Mouse (Mus musculus) fat pad, adult 2 months (tissue): ENCODE results near the gene Tars2.
"Not testable (repeated sequence)": the region's sequence is repeated elsewhere in the genome, so short reads cannot be mapped to it uniquely, and the experiment has no call there.

ENCODE experiments used
- DNase-seq: peaks from one replicate; pipeline ENCODE4 v3.0.0-alpha.2; 2011; ENCODE audit warnings: low read depth, low spot score; ENCODE audit errors: extremely low read depth

The Tars2 gene

DNA sequence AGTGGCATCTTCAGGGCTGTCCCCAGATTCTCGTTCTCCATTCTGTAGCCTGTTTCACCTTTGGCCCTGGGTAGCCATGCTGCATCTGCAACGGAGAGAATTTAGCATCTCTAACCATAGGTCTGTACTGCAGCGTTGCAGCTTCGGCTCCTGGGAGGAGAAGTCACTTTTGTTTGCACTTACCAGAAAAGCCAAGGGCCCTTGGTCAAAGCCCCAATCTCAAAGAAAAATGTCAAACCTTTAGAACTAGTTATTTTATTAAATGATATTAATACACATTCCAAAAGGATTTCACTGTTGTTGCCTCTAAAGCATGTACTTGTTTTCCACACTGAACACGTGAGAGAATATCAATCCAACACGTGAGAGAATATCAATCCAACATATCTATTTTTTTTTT lies at the start of gene Tars2:
Gene Tars2, minus strand, starts transcription at position 101 of the 400 bp plus-strand sequence.
- DNase-seq = no peak

DNA sequence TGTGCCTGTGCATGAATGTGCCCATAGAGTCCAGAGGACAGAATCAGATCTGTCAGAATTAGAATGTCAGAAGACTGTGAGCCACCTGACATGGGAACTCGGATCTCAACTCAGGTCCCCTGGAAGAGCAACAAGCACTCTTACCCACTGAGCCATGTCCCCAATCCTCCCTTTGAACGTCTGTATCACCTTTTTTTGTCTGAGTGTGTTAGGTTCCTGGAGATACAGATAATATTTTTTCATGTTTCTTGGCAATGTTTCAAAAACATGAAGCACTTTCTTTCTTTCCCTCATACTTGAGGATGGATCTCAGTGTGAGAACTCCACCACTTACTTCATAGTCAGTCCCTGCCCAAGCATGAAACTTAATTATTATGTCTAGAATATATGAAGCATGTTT lies 48.4 kb upstream of the Tars2 start:
- no peak for DNase-seq

DNA sequence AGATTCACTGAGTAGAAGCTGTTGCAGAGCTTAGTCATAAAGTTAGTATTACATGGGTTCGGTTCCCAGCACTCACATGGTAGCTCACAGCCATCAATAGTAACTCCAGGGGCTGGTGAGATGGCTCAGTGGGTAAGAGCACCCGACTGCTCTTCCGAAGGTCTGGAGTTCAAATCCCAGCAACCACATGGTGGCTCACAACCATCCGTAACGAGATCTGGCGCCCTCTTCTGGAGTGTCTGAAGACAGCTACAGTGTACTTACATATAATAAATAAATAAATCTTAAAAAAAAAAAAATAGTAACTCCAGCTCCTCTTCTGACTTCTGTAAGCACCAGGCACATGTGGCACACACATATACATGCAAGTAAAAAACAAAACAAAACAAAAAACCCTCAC lies 47.6 kb upstream of the Tars2 start:
- not testable (repeated sequence) for DNase-seq

DNA sequence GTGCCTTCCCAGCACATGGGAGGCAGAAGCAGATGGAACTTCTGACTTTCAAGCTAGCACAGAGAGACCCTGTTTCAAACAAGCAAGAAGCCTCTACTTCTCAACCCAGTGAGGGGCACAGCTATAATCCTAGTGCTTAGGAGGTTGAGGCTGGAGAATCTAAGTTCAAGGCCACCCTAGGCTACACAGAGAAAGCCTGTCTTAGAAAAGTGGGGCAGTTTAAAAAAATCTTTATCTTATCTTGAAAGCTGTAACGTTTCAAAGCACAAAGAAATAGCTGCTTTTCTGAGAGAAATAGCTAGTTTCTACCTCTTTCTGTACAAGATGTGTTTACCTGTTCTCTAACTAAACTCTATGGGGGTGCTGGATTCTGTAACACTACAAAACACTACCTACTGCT lies 46.7 kb upstream of the Tars2 start:
- no peak for DNase-seq

DNA sequence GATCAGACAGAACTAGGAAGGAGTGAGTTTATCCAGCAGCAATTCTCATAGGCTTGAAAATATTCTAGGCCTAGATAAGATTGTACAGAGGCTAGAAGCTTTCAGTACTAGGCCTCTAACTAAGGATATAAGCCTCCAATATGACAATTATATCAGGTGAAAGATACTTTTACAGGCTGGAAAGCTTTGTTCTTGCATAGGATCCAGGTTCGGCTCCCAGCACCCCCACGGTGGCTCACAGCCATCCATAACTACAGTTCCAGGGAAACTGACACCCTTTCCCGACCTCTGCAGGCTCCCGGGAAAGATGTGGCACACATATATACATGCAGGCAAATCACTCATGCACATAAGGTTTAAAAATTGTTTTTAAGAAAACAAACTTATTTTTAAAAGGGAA lies 43.8 kb upstream of the Tars2 start:
- DNase-seq = no peak

DNA sequence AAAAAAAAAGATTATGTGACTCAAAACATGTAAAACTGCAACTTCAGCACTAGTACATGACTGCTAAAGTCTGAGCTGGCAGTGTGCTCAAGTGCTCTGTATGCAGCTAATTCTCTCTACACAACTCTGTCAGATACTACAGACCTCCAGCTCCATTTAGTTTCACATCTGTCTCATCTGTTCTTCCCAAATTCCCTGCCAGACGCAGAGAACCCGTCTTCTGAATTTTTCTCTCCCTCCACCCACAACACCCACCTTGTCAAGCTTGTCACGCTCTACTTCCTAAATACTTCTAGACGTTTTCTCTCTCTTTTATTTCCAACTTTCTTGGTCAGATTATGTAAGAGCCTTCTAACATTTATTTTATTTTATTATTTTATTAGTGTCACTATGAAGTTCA lies 38.8 kb upstream of the Tars2 start:
- no peak for DNase-seq

DNA sequence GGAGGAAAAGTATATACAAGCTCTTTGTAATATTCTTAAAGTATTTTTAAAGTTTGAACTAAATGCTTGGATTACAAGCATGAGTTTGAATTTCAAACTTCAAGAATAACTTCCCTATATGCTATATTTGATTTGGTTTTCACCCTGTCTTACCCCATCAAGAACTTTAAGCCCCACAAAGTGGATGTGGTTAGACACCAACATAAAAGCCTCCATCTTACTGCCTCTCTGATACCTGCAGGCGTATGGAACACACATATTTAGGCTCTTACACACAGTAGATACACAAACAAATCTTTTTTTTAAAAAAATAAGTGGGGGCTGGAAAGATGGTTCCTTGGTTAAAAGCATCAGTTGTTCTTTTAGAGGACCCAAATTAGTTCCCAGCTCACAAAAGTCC lies 34.3 kb upstream of the Tars2 start:
- no peak for DNase-seq

DNA sequence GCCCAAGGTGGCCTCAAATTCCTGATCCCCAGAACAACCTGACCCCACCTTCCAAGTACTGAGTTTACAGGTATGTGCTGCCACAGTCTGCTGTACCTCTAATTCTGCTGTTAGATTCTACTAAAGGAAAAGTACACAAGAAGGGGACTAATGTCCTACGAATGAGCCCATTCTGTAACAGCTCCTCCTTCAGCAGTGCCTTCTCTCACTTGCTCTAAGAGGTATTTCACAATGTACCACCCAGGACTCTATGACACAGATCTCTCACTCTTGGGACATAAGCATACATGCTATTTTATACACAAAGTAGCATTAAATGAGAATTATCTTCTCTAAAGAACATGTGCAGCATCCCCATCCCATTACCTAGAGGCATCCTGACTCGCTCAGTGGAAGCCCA lies 33.7 kb upstream of the Tars2 start:
- DNase-seq = no peak

DNA sequence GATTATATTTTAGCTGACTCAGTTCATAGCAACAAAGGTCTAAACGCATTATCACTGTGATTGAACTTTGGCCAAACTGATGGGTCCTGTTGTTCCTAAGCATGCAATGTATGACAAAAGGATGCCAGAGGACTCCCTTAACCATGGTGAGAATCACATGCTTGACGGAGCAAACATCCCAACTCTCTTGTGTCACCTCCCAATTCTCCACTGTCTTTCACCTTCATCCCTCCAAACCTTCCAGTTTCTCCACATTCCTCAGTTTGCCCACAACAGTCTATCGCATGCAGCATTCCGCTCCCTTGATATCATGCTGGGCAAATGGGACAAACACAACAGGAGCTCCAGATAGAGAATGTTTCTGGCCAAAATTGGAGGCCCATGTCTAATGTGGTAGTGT lies 25.5 kb upstream of the Tars2 start:
- DNase-seq = no peak

DNA sequence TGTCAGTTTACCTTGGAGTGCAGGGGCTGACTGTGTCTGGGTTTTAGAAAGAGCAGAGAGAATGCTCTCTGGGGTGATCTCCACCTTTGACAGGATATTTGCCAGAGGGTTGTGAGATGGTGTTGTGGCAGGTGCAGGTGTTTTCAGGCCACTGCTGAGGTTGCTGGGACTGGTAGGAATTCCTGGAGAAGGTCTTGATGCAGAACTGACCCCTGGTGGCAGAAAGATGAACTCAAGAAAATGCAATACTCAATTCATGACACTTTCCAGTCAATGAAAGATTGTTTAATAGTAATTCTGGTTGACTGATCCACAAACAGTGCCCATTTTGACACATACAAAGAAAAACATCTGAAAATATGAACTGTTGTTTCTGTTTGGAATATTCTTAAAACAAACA lies 12.0 kb upstream of the Tars2 start:
- DNase-seq = no peak

DNA sequence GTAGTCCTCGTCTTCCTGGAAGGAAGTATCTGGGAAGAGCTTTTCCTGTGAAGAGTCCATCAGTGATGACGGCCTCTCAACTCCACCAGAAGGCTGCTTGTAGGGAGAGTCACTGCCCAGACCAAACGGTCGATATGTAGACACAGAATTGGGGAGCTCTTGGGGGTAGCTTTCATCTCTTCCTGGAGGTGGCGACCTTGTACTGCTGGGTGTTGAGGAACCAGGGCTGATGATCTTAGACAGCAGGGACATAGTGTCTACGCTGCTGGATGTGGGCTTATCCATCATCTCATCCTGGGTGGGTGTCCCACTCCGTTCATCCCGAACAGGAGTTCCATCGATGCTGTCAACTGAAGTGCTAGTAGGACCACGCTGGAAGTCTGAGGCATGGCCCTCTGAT lies 5.5 kb upstream of the Tars2 start:
- no peak for DNase-seq

DNA sequence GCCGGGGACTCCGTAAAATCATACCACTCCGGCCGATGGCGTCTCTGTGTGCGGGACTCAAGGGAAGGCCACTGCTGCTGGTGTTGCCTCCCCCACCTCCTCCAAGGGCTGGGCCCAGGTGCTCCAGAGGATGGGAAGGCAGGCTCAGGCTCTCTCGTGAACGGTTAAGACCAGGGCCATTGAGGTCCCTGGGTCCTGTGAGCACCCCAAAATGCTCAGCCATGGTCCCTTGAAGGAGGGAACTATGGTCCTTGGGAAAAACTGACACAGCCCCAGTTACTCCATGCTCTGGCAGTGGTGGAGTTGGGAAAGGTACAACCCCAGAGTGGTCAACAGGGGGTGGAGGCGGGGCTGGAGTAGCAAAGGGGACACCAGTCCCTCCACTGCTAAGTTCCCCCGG lies 3.8 kb upstream of the Tars2 start:
- DNase-seq = no peak

DNA sequence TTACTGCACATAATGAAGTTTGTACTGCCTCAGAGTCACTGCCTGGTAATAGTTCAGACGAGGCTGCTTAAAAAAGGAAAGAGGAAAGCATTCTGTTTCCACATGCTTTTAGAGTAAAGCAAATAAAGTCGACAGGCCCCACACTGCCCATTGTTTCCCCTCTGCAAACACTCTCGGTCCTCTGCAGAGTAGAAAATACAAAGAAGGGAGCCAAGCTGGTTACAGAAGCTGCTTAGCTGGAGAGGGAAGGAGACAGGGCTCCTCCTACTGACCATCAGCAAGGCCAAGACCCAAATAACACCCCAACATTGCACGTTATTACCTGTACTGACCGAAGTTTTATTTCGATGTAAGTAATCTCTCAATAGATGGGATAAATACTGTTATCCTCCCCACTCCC lies 3.0 kb upstream of the Tars2 start:
- no peak for DNase-seq

DNA sequence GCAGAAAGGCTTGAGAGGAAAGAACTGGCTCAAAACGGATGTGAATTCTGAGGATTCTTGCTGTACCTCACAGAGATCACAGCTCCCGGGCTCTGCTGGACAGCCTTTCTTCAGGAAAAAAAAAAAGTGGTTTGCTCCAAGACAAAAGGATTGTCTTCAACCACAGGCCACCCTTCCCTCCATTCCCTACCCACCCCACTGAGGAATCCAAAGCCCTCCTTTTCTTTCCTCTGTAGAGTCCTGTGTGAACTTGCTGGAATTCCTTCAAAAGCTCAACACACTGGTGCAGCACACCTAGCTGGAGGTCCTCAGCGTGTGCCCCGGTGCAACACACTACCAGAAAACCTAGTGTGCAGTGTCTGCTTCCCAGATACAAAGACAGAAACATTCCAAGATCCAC lies 1.8 kb upstream of the Tars2 start:
- no peak for DNase-seq

DNA sequence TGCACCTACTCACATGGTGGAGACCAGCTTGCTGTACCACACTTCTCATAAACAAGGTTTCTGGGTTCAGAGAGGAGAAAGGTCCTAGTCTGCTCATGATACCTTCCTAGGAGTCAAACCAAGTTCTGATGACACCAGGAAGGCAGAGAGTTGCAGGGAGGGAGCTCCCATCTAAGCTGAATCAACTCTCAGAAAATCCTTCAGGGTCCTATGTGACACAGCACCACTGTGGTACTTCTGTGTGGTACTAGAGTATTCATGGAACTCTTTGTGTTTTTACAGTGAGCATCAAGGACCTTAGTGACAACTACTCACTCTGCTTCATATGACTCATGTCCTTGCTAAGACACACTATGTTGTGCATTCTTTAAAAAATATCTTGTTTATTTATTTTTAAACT lies 650 bp upstream of the Tars2 start:
- no peak for DNase-seq

DNA sequence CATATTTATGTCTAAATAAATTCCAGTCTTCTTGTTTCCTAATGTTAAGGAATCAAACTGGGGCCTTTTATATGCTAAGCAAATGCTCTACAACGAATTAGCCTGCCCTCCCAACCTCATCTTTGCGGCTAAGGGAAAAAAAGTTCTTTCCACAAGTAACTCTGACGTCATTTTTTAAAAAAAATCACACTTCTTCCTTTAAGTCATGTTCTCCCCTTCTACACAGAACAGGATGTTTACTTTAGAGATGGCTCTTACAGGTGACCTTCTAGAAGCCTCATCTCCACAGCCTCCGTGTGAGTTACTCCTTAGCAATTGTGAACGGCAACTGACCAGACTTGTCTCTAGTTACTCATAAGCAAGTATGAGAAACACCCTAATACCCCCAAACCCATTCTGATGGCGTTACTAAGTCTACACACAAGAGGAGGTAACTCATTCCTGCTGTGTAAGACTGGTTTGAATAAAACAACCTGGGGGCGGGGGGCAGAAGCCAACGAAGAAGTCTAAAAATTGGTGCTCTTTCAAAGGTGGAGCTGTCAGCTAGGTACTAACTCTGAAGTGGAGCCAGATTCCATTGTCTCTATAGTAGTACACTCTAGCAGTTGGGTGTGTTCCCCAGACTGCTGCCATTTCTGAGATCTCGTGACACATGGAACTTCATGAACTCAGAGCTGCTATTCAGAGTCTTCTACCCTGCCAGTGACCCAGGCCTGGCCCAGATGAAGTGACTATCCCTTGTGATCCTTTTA lies 1.4 kb downstream of the Tars2 start:
- no peak for DNase-seq

DNA sequence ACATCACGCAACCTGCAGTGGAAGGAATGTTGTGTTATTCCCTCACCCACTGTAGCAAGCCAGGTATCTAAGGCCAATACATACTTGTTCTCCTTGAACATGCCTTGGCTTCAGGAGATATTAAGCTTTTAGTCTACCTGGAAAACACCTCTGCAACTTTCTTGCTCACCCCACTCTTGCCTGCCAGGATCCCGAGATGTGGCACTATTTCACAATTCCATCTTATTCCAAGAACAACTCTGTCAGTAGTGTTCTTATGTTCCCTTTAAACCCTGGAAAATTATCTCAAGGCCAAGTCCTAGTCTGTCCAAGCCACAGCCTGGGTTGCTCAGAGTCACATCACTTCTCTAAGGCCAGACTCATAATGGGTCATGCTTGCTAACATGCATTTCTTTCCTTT lies 3.2 kb downstream of the Tars2 start:
- DNase-seq = peak; percentile 82

DNA sequence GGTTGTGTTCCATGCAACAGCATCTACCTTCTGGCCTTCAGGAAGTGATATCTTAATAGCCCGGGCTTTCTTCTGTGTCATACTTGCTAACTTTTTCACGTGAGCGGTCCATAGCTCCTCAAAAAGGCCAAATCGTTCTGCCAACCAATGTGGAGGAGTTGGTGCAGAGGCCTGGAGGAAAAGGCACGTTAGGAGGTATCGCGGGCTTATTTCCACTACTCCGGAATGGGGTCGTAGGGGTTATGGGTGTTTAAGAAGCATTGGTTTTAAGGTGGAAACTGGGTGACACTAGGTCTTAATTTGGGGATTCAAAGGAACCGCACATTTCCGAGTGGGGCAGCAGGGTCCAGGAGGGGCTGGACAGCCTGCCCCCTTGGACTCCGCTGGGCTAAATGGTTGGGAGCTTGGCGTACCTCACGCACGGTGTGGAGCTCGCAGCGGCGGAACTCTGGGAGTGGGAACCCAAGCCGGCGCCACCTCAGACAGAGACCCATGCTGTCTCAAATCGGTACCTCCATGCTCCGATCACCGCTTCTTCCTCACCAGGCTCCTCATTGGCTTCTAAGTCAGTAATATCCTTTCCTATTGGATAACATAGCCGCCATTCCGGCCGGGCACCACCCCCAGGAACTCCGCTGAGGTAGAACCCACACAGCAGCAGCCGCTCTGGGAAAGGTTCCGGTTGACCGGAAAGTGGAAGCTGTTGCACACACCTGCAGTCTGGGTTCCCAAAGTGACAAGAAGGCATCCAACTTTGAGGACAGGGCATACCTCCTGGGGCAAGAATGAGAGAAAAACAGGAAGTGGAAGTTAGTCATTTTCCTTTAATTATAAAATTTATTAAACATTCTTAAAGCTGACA lies 5.4 kb downstream of the Tars2 start:
- DNase-seq = peak; percentile 56

DNA sequence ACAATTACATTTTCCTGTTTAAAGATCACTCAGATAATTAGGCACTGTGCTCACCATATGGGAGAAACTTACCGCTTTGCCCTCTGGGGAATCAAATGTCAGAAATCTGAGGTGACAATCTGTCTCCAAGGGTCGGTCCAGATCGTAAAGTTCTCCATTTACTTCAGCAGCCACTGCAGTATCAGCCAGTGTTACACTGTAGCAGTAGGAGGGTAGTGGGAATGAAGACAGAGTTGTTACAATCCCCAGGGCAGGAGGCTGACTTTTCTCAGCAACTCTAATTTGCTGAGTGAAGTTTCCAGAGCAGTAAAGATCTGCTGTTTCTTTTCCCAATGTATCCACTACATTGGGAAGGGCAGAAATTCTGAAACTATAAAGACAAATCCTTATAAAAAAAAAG lies 7.1 kb downstream of the Tars2 start:
- DNase-seq = no peak

DNA sequence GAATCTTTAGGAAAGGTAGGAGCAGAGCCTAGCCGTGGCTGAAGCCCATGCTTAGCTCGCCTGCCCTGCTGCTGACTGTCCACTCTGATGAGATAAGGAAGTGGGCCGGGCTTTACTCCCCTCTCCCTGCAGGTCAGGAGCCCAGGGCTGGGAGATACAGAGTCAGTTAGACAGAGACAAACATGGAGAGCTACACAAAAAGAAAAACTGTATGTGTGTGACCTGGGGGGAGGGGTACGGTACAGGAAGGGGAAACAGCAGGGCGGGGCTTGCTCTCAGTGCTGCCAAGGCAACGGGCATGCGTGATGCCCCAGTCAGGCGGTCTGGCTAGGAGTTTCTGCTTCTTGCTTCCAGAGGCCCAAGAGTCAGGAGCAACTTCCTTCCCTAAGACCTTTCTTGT lies 19.6 kb downstream of the Tars2 start:
- no peak for DNase-seq

DNA sequence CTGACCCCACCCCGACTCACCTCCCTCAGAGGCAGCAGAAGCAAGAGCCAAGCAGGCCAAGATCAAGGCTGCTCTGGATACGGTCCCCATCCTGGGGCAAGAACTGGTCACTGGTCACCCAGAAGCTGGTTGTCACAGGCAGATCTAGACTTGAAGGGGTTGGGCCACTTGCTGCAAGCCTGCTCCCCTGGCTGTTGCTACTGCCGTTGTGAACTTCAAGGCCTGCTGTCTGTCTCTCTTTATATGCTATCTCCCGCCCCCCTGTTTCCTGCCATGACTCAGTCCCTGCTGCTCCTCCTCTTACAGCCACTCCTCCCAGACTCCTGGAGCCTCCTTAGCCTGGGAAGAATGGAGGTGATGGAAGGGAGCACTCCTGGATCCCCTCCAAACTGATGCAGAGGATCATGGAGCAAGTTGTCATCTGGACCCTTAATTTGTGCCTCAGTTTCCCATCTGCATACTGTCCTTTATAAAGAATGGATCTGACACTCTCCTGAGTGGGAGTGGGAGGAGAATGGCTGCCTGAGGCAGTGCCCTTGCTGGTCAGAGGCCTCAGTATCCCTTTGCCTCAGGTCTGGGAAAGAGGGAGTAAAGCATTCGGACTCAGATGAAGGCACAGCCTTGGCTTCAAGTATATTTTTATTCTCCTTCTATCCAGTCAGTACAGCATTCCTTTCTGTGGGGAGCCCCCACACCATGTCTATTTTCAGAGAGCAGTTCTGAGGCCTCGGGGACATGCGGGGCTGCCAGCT lies 20.5 kb downstream of the Tars2 start, which contains the start of gene Ecm1:
Gene Ecm1, minus strand, starts transcription at position 217 of the 752 bp plus-strand sequence.
- no peak for DNase-seq
